Mouse (Mus musculus): ENCODE data around the gene ccdc198. TPM values are rescaled to one million over a fixed set of nuclear protein-coding genes. Genes with fewer than 3 reads are reported as not detected.

ccdc198 gene
- total RNA-seq, 4 experiments from 2014 or later = not detected

GRCm38 (mm10) chr14:49201073-49201778 lies 44.0 kb downstream of the ccdc198 start:
- no peak for DNase-seq (ENCODE audit: low spot score in 2 of 2)

GRCm38 (mm10) chr14:49197031-49197527 lies 48.2 kb downstream of the ccdc198 start:
- DNase-seq (ENCODE audit: low spot score in 2 of 2) = no peak

GRCm38 (mm10) chr14:49186270-49186669 lies 59.0 kb downstream of the ccdc198 start:
- DNase-seq (ENCODE audit: low spot score in 2 of 2) = no peak

- no peak for DNase-seq (ENCODE audit: low spot score in 2 of 2)
Measured at GRCm38 (mm10) chr14:49179736-49180135, 65.5 kb downstream of the ccdc198 start.

GRCm38 (mm10) chr14:49173290-49174135 lies 71.8 kb downstream of the ccdc198 start:
- no peak for DNase-seq (ENCODE audit: low spot score in 2 of 2)

- peak in 1 of 2 experiments; percentile 23 for DNase-seq (ENCODE audit: low spot score in 2 of 2)
Measured at GRCm38 (mm10) chr14:49172582-49172988, 72.7 kb downstream of the ccdc198 start.

GRCm38 (mm10) chr14:49171867-49172581 lies 73.2 kb downstream of the ccdc198 start, which contains the start of gene Naa30:
Gene Naa30 (plus strand): TSS chr14:49172226.
- peak; percentile 94 to 95 for DNase-seq (ENCODE audit: low spot score in 2 of 2)

GRCm38 (mm10) chr14:49171286-49171685 lies 74.0 kb downstream of the ccdc198 start:
- DNase-seq (ENCODE audit: low spot score in 2 of 2) = no peak

Other genes with a start within 250 kb of the ccdc198 start
- 10 to 100 TPM; 18.0 to 25.2 (median 22.2) TPM for gene Ap5m1, start 179.4 kb downstream of the ccdc198 start, total RNA-seq (2022)
- 10 to 100 TPM; 48.9 to 58.4 (median 54.3) TPM for gene Exoc5, start 178.8 kb downstream of the ccdc198 start, total RNA-seq (2022)
- 10 to 100 TPM; 33.6 to 38.5 (median 35.7) TPM for gene Naa30, start 73.2 kb downstream of the ccdc198 start, total RNA-seq (2022)